Mouse (Mus musculus) skeletal muscle tissue, postnatal 0 days (tissue): ENCODE measurements around the gene 1700037C18Rik. TPM values are rescaled to one million over a fixed set of nuclear protein-coding genes. Genes with fewer than 3 reads are reported as not detected.

ENCODE experiments used
- microRNA-seq, 2 experiments: library from miRNA; unstranded; fragments of <30 nt; microRNA quantifications; one replicate each; pipeline ENCODE4; 2016
- polyA plus RNA-seq: library from polyadenylated mRNA; unstranded; fragments of >200 nt; fragmentation: Nextera tagmentation; extraction: Ambion mirVana; gene quantifications from 2 replicates; pipeline ENCODE4 v1.2.1, GENCODE M21; 2015

The 1700037C18Rik gene
- 6.0 and 6.8 TPM in 2 replicates for polyA plus RNA-seq

GRCm38 (mm10) chr16:3908537-3909111, at the start of gene 1700037C18Rik, which contains the start of gene Cluap1:
Gene 1700037C18Rik (minus strand): TSS chr16:3908689.
Gene Cluap1 (plus strand): TSS chr16:3908801.

GRCm38 (mm10) chr16:3884201-3885064, 24.1 kb downstream of the 1700037C18Rik start, which contains the start of the genes Zfp597 and Gm20695:
Gene Zfp597 (minus strand): TSS chr16:3884561.
Gene Gm20695 (plus strand): TSS chr16:3884648.

DNA sequence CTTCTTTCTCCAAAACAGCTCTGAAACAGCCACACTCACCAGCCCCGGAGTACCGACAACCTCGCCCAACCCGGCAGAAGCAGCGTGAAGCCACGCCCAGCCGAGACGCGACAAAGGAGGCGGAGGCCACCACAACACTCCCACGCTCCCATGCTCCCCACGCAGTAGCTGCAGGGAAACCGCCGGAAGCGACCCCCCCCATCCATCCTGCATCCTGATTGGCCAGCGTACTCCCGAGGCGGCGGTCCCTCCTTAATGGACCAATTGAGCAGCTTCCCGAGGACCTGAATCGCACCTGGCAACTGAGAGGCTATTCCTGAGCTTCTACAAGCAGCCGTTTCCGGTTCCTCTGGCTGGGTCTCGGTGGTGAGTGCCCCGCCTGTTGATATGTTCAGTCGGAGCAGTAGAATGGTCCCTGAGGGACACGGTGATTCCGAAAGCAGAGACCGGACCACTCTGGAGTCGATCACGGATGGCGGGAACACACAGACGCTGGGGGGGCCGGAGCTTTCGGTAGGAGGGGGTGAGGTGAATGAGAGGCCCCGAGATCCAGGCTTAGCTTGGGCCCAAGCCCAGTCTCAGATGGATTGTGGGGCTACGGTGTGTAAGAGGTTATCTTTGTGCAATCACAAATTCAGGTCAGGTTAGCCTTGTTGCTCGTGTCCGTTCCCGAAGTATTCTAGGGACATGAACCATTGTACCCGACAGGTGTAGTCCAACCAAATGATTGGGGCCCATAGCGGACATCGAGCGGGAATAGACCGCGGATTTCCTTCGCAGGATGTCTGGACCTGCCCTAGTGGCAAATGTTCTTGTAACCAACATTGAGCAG, 36.1 kb downstream of the 1700037C18Rik start, which contains the start of gene Naa60:
Naa60 (plus strand) TSS at position 160 of the 832 bp plus-strand sequence.

GRCm38 (mm10) chr16:3846711-3847518, 61.6 kb downstream of the 1700037C18Rik start, which contains the start of gene Zfp174:
Gene Zfp174 (plus strand): TSS chr16:3847268.

Small RNA genes lying within 50 kb of the gene (microRNA-seq; reads per million reads assigned to microRNA genes)
- gene Gm23493: 0 reads per million in 2 experiments

Other genes starting within 250 kb of the 1700037C18Rik start
- 0.05 TPM in 1 of 2 replicates, not detected in the other for gene Mefv, start 190.6 kb downstream of the 1700037C18Rik start, polyA plus RNA-seq
- gene Zfp263, start 164.6 kb downstream of the 1700037C18Rik start, polyA plus RNA-seq: 17.8 and 18.7 TPM in 2 replicates
- gene Olfr15, start 77.8 kb downstream of the 1700037C18Rik start, polyA plus RNA-seq: not detected in 2 replicates
- 0.96 and 1.1 TPM in 2 replicates for gene Zfp174, start 61.4 kb downstream of the 1700037C18Rik start, polyA plus RNA-seq
- 19.8 and 24.8 TPM in 2 replicates for gene Naa60, start 36.3 kb downstream of the 1700037C18Rik start, polyA plus RNA-seq
- gene Zfp597, start 24.1 kb downstream of the 1700037C18Rik start, polyA plus RNA-seq: 3.2 and 3.9 TPM in 2 replicates
- 0.69 and 1.2 TPM in 2 replicates for gene Gm20695, start 24.0 kb downstream of the 1700037C18Rik start, polyA plus RNA-seq
- gene Cluap1, start 112 bp upstream of the 1700037C18Rik start, polyA plus RNA-seq: 12.0 and 12.9 TPM in 2 replicates
- 1.1 and 1.3 TPM in 2 replicates for gene Nlrc3, start 67.9 kb upstream of the 1700037C18Rik start, polyA plus RNA-seq
- 3.8 and 5.2 TPM in 2 replicates for gene Slx4, start 95.1 kb upstream of the 1700037C18Rik start, polyA plus RNA-seq
- gene Dnase1, start 128.3 kb upstream of the 1700037C18Rik start, polyA plus RNA-seq: 0.69 and 1.3 TPM in 2 replicates
- gene Trap1, start 169.1 kb upstream of the 1700037C18Rik start, polyA plus RNA-seq: 76.4 and 84.2 TPM in 2 replicates